Mouse (Mus musculus) brain, embryonic 14.5 days (tissue): ENCODE measurements around the gene Cfap97d2.

Experiments
- CTCF ChIP-seq: fragments of 200-500 bp; IDR thresholded peaks from 2 replicates; pipeline ENCODE4 v1.5.1; 2012; ENCODE audit warnings: inconsistent platforms, mild to moderate bottlenecking, moderate library complexity, borderline replicate concordance; ENCODE audit not compliant: insufficient read depth, insufficient read length; ENCODE audit errors: extremely low read depth
- POLR2A ChIP-seq: fragments of 200-500 bp; IDR thresholded peaks from 2 replicates; pipeline ENCODE4 v1.6.1; 2012; ENCODE audit warnings: mild to moderate bottlenecking, inconsistent platforms, borderline replicate concordance; ENCODE audit not compliant: poor library complexity, insufficient read depth, insufficient read length, severe bottlenecking; ENCODE audit errors: extremely low read depth

- TF ChIP-seq CTCF (peak; percentile 2; the same call in 1 of the 2 replicates), POLR2A (peak; percentile 18; the same call in 1 of the 2 replicates)
Measured at GRCm38 (mm10) chr8:13705668-13706067, at the start of gene Cfap97d2.
